Mouse (Mus musculus) heart, adult 11 months (tissue): ENCODE results near the gene Ccnk.
A peak's percentile ranks its signal among the peaks of the same experiment; 100 is the strongest.

ENCODE experiments used
- DNase-seq: peaks from one replicate; pipeline ENCODE4 v3.0.0; 2022

Ccnk gene

GRCm38 (mm10) chr12:108249522-108249921 lies 70.1 kb downstream of the Ccnk start:
- peak; percentile 98 for DNase-seq

- DNase-seq: no peak
Measured at GRCm38 (mm10) chr12:108251034-108251792, 71.8 kb downstream of the Ccnk start.

- no peak for DNase-seq
Measured at GRCm38 (mm10) chr12:108251825-108252542, 72.6 kb downstream of the Ccnk start.
